Mouse (Mus musculus) stomach, postnatal 0 days (tissue): ENCODE measurements around the gene Tuba8. TPM values are rescaled to one million over a fixed set of nuclear protein-coding genes. Genes with fewer than 3 reads are reported as not detected.

Source experiments
- ATAC-seq: fragments of 200-750 bp; cut with Nextera tagmentation; 2 replicates; pipeline ENCODE4 v1.8.0; 2017; ENCODE audit not compliant: low FRiP score, low TSS enrichment
- DNase-seq: peaks from one replicate; pipeline ENCODE4 v3.0.0-alpha.2; 2016; ENCODE audit warnings: low spot score
- H3K27ac ChIP-seq: fragments of 300-500 bp; sonication (generic); replicated peaks from 2 replicates; pipeline ENCODE4 v1.5.1; 2014; ENCODE audit warnings: mild to moderate bottlenecking, control low read depth
- H3K27me3 ChIP-seq: fragments of 300-500 bp; sonication (generic); 2 replicates; pipeline ENCODE4 v1.6.1; 2014; ENCODE audit warnings: low read length; ENCODE audit not compliant: control insufficient read depth, insufficient read depth
- H3K36me3 ChIP-seq: fragments of 300-500 bp; sonication (generic); 2 replicates; pipeline ENCODE4 v1.6.1; 2014; ENCODE audit warnings: low read length, mixed read lengths; ENCODE audit not compliant: control insufficient read depth, insufficient read depth
- H3K4me1 ChIP-seq: fragments of 300-500 bp; sonication (generic); replicated peaks from 2 replicates; pipeline ENCODE4 v1.6.1; 2014; ENCODE audit warnings: antibody characterized with exemption; ENCODE audit not compliant: control insufficient read depth, insufficient read depth
- H3K4me2 ChIP-seq: fragments of 300-500 bp; sonication (generic); replicated peaks from 2 replicates; pipeline ENCODE4 v1.6.1; 2014; ENCODE audit warnings: low read depth, mild to moderate bottlenecking, control low read depth, moderate library complexity
- H3K4me3 ChIP-seq: fragments of 300-500 bp; sonication (generic); 2 replicates; pipeline ENCODE4 v1.5.1; 2014; ENCODE audit warnings: low read depth, low read length, control low read depth
- H3K9ac ChIP-seq: fragments of 300-500 bp; sonication (generic); 2 replicates; pipeline ENCODE4 v1.6.1; 2014; ENCODE audit warnings: mild to moderate bottlenecking, low read length, control low read depth, mixed read lengths
- H3K9me3 ChIP-seq: fragments of 300-500 bp; sonication (generic); 2 replicates; pipeline ENCODE4 v1.6.1; 2016; ENCODE audit warnings: low read length; ENCODE audit not compliant: control insufficient read depth
- CTCF ChIP-seq: IDR thresholded peaks from 2 replicates; pipeline ENCODE4 v1.5.1; 2016; ENCODE audit warnings: antibody characterized with exemption, low read depth, mild to moderate bottlenecking, moderate library complexity
- EP300 ChIP-seq: optimal IDR thresholded peaks from 2 replicates; pipeline ENCODE3; 2016; ENCODE audit warnings: antibody characterized with exemption
- WGBS: fragments of 180-500 bp; shearing (Covaris S2); extraction: QIAGEN DNeasy Blood & Tissue Kit; methylation state at CpG from one replicate; pipeline ENCODE4 v1.1.7; 2014; 5-methylcytosine and 5-hydroxymethylcytosine counted together
- polyA plus RNA-seq: library from polyadenylated mRNA; unstranded; fragments of >200 nt; fragmentation: Nextera tagmentation; extraction: Ambion mirVana; gene quantifications from 2 replicates; pipeline ENCODE4 v1.2.1, GENCODE M21; 2015

The Tuba8 gene
- polyA plus RNA-seq, 1 experiment from 2014 or later: 0.06 TPM

DNA sequence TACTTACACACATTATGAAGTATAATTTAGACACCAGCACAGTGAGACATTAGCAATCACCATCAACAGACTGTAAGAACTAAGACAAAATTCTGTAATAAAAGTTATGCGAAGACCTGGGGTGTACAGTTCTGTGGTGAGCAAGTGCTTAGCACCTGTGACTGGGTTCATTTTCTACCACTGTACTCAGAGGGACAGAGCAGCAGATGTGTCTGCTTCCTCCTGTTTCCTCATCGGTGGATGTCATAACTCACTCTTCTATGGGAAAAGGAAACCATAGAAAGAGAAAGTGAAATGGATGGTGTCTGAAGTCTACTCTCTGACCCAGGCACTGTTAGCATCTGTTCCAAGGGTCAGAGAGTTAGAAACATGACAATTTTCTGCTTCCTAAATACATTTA is 16.2 kb downstream of the Tuba8 start:
- Histone ChIP-seq H3K9me3 (no peaks in the 10 kb centered on the region), H3K4me3 (no peak overlapping the region), H3K4me2 (no peak overlapping the region), H3K36me3 (no peaks in the 10 kb centered on the region), H3K4me1 (no peaks in the 10 kb centered on the region), H3K27ac (no peak overlapping the region), H3K9ac (no peak overlapping the region), H3K27me3 (no peaks in the 10 kb centered on the region)
- no peak for ATAC-seq
- 67% methylated on average over 2 of the region's 2 CpGs for WGBS
- no peak for DNase-seq
- TF ChIP-seq EP300 (no peak), CTCF (no peak)

GRCm38 (mm10) chr6:121228421-121228820 is 17.9 kb downstream of the Tuba8 start:
- TF ChIP-seq CTCF (no peak), EP300 (no peak)
- no peak overlapping the region for H3K4me3 ChIP-seq
- no peaks in the 10 kb centered on the region for H3K4me1 ChIP-seq
- WGBS: 53% methylated on average over 8 of the region's 8 CpGs
- no peak overlapping the region for H3K27ac ChIP-seq
- no peaks in the 10 kb centered on the region for H3K9me3 ChIP-seq
- H3K27me3 ChIP-seq: no peaks in the 10 kb centered on the region
- no peak overlapping the region for H3K9ac ChIP-seq
- no peak overlapping the region for H3K4me2 ChIP-seq
- DNase-seq (no peak), ATAC-seq (no peak)
- no peaks in the 10 kb centered on the region for H3K36me3 ChIP-seq

- Histone ChIP-seq H3K4me2 (no peak overlapping the region), H3K27me3 (no peaks in the 10 kb centered on the region), H3K36me3 (no peaks in the 10 kb centered on the region), H3K4me3 (no peak overlapping the region), H3K9ac (no peak overlapping the region), H3K9me3 (no peaks in the 10 kb centered on the region), H3K4me1 (no peaks in the 10 kb centered on the region), H3K27ac (no peak overlapping the region)
- ATAC-seq (no peak), DNase-seq (no peak)
- no peak for TF ChIP-seq CTCF
- no peak for TF ChIP-seq EP300
- 55% methylated on average over 1 of the region's 1 CpGs for WGBS
Observed at GRCm38 (mm10) chr6:121232652-121233051, 22.2 kb downstream of the Tuba8 start.

- Histone ChIP-seq H3K27ac (no peak overlapping the region), H3K9ac (no peak overlapping the region), H3K4me3 (no peak overlapping the region), H3K4me1 (no peaks in the 10 kb centered on the region), H3K27me3 (no peaks in the 10 kb centered on the region), H3K36me3 (no peaks in the 10 kb centered on the region), H3K9me3 (no peaks in the 10 kb centered on the region), H3K4me2 (no peak overlapping the region)
- TF ChIP-seq EP300 (no peak), CTCF (no peak)
- DNase-seq (no peak), ATAC-seq (no peak)
- WGBS: 82% methylated on average over 2 of the region's 2 CpGs
Observed at GRCm38 (mm10) chr6:121236386-121236785, 25.9 kb downstream of the Tuba8 start.

DNA sequence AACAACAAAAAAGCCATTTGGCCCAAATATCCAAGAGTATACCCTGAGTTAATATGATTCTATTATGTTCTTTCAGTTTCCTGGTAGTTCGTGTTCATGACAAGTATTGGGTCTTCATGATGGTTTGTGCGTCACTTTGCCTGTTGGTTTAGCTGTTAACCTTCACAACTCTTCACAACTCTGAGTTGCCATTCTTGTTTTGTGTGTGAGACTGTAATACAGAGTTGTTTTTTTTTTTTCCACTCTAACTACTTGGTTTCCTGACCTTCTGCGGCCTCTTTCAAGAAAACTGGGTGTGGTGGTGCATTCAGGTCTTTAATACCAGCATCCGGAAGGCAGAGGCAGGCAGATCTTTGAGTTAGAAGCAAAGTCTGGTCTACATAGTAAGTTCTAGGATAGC is 27.7 kb downstream of the Tuba8 start:
- Histone ChIP-seq H3K27ac (no peak overlapping the region), H3K9ac (no peak overlapping the region), H3K4me1 (no peaks in the 10 kb centered on the region), H3K36me3 (no peaks in the 10 kb centered on the region), H3K4me3 (no peak overlapping the region), H3K4me2 (no peak overlapping the region), H3K27me3 (no peaks in the 10 kb centered on the region; the same call in 1 of the 2 replicates), H3K9me3 (no peaks in the 10 kb centered on the region)
- no peak for ATAC-seq
- TF ChIP-seq EP300: no peak
- no peak for TF ChIP-seq CTCF
- WGBS: 92% methylated on average over 4 of the region's 4 CpGs
- no peak for DNase-seq

GRCm38 (mm10) chr6:121241780-121242179 is 31.3 kb downstream of the Tuba8 start:
- Histone ChIP-seq H3K4me1 (no peaks in the 10 kb centered on the region; the same call in 1 of the 2 replicates), H3K9me3 (no peaks in the 10 kb centered on the region), H3K9ac (no peak overlapping the region), H3K27me3 (no peaks in the 10 kb centered on the region; the same call in 1 of the 2 replicates), H3K4me2 (no peak overlapping the region), H3K27ac (no peak overlapping the region), H3K4me3 (no peak overlapping the region), H3K36me3 (no peaks in the 10 kb centered on the region)
- no peak for DNase-seq
- 85% methylated on average over 2 of the region's 2 CpGs for WGBS
- ATAC-seq: no peak
- no peak for TF ChIP-seq CTCF
- no peak for TF ChIP-seq EP300

- no peaks in the 10 kb centered on the region; the same call in 1 of the 2 replicates for H3K4me1 ChIP-seq
- H3K9me3 ChIP-seq: no peaks in the 10 kb centered on the region
- DNase-seq: no peak
- TF ChIP-seq EP300 (no peak), CTCF (no peak)
- WGBS: 40% methylated on average over 10 of the region's 10 CpGs
- H3K4me2 ChIP-seq: no peak overlapping the region
- H3K4me3 ChIP-seq: no peak overlapping the region
- no peak overlapping the region for H3K27ac ChIP-seq
- no peak for ATAC-seq
- H3K36me3 ChIP-seq: no peaks in the 10 kb centered on the region
- no peak overlapping the region for H3K9ac ChIP-seq
- H3K27me3 ChIP-seq: no peaks in the 10 kb centered on the region; the same call in 1 of the 2 replicates
Observed at GRCm38 (mm10) chr6:121243161-121243560, 32.7 kb downstream of the Tuba8 start.
